Mouse (Mus musculus): ENCODE measurements around the gene Rasa3.

GRCm38 (mm10) chr8:13655033-13655351 lies 22.4 kb downstream of the Rasa3 start:
- TF ChIP-seq CTCF (IDR thresholded peaks at IDR 0.05; ENCODE audit: borderline replicate concordance, insufficient read depth, low read length) = no peak
- TF ChIP-seq POLR2A (IDR thresholded peaks at IDR 0.05; ENCODE audit: low read depth, low read length) = no peak

Data from embryonic fibroblast, embryonic 13.5 days (primary cell).